Mouse (Mus musculus) mature B cell (primary cell): ENCODE data around the gene Psmd7.

ENCODE experiments used
- in situ Hi-C: fragments of 300-500 bp; cut with MboI; formaldehyde crosslinking; loops from 2 replicates; pipeline ENCODE4 v1.14.3; 2019

Gene Psmd7

GRCm38 (mm10) chr8:107540623-107541022 lies 47.6 kb downstream of the Psmd7 start:
- in situ Hi-C loops = no loop called here

GRCm38 (mm10) chr8:107537472-107537871 lies 50.8 kb downstream of the Psmd7 start:
- in situ Hi-C loops = no loop called here
